Mouse (Mus musculus) hindbrain, embryonic 13.5 days (tissue): ENCODE measurements around the gene Gli1. TPM values are rescaled to one million over a fixed set of nuclear protein-coding genes. Genes with fewer than 3 reads are reported as not detected.

Source experiments
- ATAC-seq: fragments of 200-750 bp; cut with Nextera tagmentation; 2 replicates; pipeline ENCODE4 v1.8.0; 2017; ENCODE audit warnings: moderate TSS enrichment; ENCODE audit not compliant: low FRiP score
- H3K27ac ChIP-seq: fragments of 300-500 bp; sonication (generic); 2 replicates; pipeline ENCODE4 v1.5.1; 2015; ENCODE audit warnings: inconsistent platforms, mild to moderate bottlenecking, moderate library complexity
- H3K27me3 ChIP-seq: fragments of 300-500 bp; sonication (generic); 2 replicates; pipeline ENCODE4 v1.6.1; 2015; ENCODE audit warnings: mild to moderate bottlenecking, inconsistent platforms
- H3K36me3 ChIP-seq: fragments of 300-500 bp; sonication (generic); 2 replicates; pipeline ENCODE4 v1.6.1; 2015; ENCODE audit warnings: mild to moderate bottlenecking, inconsistent platforms
- H3K4me1 ChIP-seq: fragments of 300-500 bp; sonication (generic); replicated peaks from 2 replicates; pipeline ENCODE4 v1.6.1; 2015; ENCODE audit warnings: inconsistent platforms
- H3K4me2 ChIP-seq: fragments of 300-500 bp; sonication (generic); 2 replicates; pipeline ENCODE4 v1.6.1; 2015; ENCODE audit warnings: inconsistent platforms, mild to moderate bottlenecking, moderate library complexity
- H3K4me3 ChIP-seq: fragments of 300-500 bp; sonication (generic); 2 replicates; pipeline ENCODE4 v1.5.1; 2015; ENCODE audit warnings: mild to moderate bottlenecking, inconsistent platforms
- H3K9ac ChIP-seq: fragments of 300-500 bp; sonication (generic); 2 replicates; pipeline ENCODE4 v1.6.1; 2015; ENCODE audit warnings: mild to moderate bottlenecking, inconsistent platforms
- H3K9me3 ChIP-seq: fragments of 300-500 bp; sonication (generic); 2 replicates; pipeline ENCODE4 v1.6.1; 2016; ENCODE audit warnings: inconsistent platforms
- WGBS: fragments of 180-500 bp; shearing (Covaris S2); methylation state at CpG from one replicate; pipeline ENCODE4 v1.1.7; 2015; 5-methylcytosine and 5-hydroxymethylcytosine counted together
- polyA plus RNA-seq: library from polyadenylated mRNA; unstranded; fragments of >200 nt; fragmentation: Nextera tagmentation; extraction: Ambion mirVana; gene quantifications from 2 replicates; pipeline ENCODE4 v1.2.1, GENCODE M21; 2015

The Gli1 gene
- polyA plus RNA-seq, 1 experiment from 2014 or later: 1.8 TPM

DNA sequence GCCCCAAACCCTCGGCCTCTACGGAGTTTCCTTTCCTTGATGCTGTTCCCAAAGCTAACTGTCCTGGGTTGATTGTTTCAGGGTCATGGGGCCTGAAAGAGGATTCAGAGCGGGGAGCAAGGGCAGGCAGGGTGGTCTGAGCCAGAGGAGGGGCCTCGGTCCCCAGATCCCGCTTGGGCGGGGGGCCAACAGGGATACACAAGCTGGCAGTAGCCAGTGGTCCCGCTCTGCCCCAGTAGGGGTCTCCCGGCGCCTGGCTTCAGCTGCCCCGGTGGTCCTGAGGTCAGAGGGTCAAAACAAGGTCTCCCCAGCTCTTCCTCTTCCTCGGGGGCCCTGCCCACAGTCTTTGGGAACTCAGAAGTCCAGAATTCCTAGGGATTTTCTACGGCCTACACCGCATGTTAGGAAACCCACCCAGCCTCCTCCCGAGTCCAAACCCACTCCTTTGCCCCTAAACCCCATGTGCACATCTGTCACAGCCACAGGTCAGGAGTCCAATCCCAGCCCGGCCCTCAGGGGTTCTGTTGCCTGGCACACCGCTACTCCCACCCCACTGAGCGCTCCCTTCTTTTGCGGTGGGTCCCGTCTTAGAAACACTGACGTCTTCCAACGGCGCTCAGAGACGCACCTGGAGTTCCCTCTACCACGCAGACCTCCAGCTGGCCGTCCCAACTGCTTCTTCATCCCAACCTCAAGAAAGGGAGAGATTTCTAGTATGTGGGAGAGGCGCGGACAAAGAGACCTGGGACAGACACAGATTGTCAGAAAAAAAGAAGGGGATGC lies 1.0 kb downstream of the Gli1 start:
- Histone ChIP-seq H3K4me2 (peak overlapping the region; percentile 61), H3K36me3 (no peaks in the 10 kb centered on the region), H3K9me3 (no peaks in the 10 kb centered on the region), H3K27me3 (peaks cover 51% of the 10 kb centered on the region), H3K27ac (no peak overlapping the region), H3K4me3 (peak overlapping the region; percentile 35), H3K4me1 (peaks cover 37% of the 10 kb centered on the region), H3K9ac (0 out of 2 replicates have a peak overlapping the region, but pooled peaks have one; percentile 20)
- no peak for ATAC-seq
- WGBS: under 1% methylated on average over 27 of the region's 27 CpGs

DNA sequence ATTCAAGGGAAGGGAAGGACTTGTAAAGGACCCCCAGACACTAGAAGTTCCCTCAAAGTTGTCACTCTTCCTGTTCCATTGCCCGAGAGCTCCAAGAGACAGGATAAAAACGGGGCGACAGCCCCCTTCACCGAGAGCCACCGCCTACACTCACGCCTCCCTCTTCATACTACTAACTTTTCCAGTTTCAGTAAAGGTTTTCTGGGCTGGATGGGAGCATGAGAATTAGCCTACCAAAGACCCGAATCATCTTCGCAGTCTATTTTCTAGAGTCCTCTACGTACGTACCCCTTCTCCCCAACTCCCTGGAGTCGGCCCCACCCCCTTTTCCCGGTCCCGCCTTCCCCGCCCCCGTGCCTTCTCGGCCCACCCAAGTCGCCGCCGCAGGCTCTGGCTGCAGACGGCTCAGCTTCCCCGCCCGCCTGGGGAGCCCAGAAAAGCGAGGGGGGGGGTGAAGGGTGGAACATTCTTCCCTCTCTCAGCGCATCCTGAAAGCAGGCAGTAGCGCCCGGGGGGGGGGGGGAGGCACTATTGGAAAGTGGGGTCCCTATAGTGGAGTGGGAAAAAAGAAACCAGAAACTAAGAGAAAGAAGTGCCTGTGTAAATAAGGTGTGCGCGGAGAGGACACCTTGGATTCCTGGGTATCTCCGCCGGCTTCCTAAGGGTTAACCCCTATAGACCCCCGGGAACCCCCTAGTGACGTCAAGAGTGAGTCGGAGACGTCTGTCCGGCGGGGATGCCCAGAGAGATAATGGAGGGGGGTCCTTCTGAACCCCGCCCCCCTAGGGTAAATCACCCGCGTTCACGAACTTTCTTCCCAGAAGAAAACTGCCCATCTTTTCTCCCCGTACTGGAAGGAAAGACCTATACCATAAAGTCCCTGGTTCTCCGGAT lies 1.8 kb downstream of the Gli1 start:
- no peaks in the 10 kb centered on the region for H3K9me3 ChIP-seq
- peak overlapping the region; percentile 35; the same call in 1 of the 2 replicates for H3K27ac ChIP-seq
- H3K4me1 ChIP-seq: peaks cover 37% of the 10 kb centered on the region
- ATAC-seq: no peak
- H3K36me3 ChIP-seq: no peaks in the 10 kb centered on the region
- H3K27me3 ChIP-seq: peaks cover 51% of the 10 kb centered on the region
- under 1% methylated on average over 41 of the region's 42 CpGs for WGBS
- H3K4me2 ChIP-seq: peak overlapping the region; percentile 61
- peak overlapping the region; percentile 35 for H3K4me3 ChIP-seq
- H3K9ac ChIP-seq: 0 out of 2 replicates have a peak overlapping the region, but pooled peaks have one; percentile 20

DNA sequence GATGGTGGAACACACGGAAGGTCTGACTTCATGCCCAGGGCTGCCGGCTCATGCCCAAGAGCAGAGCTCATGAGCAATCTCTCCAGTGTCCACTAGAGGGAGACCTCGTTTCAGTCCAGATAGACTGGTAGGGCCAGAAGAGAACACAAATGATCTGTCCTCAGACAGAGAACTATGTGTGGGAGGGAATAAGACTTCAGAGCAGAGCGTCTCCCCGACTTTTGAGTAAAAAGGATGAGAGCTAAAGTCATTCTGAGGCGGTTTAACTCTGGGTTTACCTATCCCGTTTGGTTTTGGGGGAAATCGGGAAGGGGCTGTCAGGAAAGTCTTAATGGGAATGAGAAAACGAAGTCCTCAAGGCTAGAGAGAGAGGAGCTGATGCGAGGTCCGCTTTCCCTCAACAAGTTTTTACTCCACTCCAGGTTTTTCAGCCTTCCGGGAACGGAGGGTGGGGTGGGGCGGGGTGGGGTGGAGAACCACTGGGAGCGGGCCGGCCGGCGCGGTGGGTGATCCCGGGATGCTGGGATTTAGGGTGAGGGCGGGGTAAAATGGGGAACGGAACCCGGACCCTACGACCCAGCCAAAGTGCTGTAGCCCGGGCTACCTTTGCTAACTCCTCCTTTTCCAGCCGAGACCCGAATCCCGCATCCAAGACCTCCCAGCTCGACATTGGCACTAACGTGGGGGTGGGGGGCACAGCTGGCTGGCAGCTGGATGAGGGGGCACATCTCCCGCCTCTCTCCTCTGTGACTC lies 2.7 kb downstream of the Gli1 start:
- Histone ChIP-seq H3K9ac (no peak overlapping the region), H3K36me3 (no peaks in the 10 kb centered on the region), H3K27me3 (peaks cover 51% of the 10 kb centered on the region), H3K9me3 (no peaks in the 10 kb centered on the region), H3K4me3 (peak overlapping the region; percentile 35), H3K4me1 (peaks cover 37% of the 10 kb centered on the region), H3K4me2 (peak overlapping the region; percentile 61), H3K27ac (peak overlapping the region; percentile 35; the same call in 1 of the 2 replicates)
- 0% methylated on average over 24 of the region's 31 CpGs for WGBS
- ATAC-seq: peak; percentile 76

DNA sequence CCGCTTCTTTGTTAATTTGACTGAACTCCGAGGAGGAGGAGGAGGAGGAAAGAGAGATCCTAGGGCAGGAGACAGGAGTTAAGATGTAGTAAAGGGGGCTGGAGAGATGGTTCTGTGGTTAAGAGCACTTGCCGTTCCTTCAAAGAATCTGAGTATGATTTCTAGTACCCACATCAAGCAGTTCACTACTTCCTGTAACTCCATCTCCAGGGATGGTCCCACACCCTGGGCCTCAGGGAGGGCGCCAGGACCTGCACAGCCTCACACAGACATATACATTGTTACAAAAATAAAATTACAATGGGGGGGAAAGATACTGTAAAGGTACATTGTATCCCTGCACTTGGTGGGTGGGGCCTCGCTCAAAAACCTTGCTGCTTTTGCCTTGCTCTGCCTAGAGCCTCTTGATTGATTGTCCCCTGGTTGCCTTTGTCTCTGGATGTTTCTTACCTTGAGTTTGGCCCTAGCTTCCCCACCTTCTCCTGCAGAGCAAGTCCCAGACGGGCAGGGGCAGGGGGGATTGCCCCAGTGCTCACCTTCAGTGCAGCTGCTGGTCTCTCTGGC lies 4.2 kb downstream of the Gli1 start:
- H3K4me2 ChIP-seq: no peak overlapping the region
- H3K27me3 ChIP-seq: peaks cover 49% of the 10 kb centered on the region
- no peaks in the 10 kb centered on the region for H3K9me3 ChIP-seq
- H3K27ac ChIP-seq: no peak overlapping the region
- peaks cover 37% of the 10 kb centered on the region for H3K4me1 ChIP-seq
- no peak for ATAC-seq
- no peaks in the 10 kb centered on the region for H3K36me3 ChIP-seq
- no peak overlapping the region for H3K4me3 ChIP-seq
- 85% methylated on average over 6 of the region's 6 CpGs for WGBS
- H3K9ac ChIP-seq: no peak overlapping the region

DNA sequence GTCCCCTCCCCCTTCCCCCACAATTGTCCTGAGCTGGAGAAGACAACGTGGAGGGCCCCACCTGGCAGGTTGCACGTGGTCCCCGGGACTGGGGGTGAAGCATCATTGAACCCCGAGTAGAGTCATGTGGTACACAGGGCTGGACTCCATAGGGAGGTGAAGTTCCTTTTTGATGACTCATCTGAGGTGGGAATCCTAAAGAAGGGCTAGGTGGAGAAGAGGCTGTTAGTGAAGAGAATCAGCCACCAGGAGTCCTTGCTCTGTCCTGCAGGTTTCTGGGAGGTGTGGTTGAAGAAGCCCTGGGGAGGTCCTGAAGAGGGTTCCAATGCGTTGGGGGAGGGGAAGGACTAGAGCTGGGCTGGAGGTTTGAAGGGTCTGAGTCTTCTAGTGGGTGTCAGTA lies 4.8 kb downstream of the Gli1 start:
- ATAC-seq: no peak
- 82% methylated on average over 5 of the region's 5 CpGs for WGBS
- no peaks in the 10 kb centered on the region for H3K9me3 ChIP-seq
- no peak overlapping the region for H3K9ac ChIP-seq
- no peak overlapping the region for H3K27ac ChIP-seq
- H3K27me3 ChIP-seq: peaks cover 43% of the 10 kb centered on the region
- no peak overlapping the region for H3K4me2 ChIP-seq
- peaks cover 30% of the 10 kb centered on the region for H3K4me1 ChIP-seq
- no peak overlapping the region for H3K4me3 ChIP-seq
- no peaks in the 10 kb centered on the region for H3K36me3 ChIP-seq

DNA sequence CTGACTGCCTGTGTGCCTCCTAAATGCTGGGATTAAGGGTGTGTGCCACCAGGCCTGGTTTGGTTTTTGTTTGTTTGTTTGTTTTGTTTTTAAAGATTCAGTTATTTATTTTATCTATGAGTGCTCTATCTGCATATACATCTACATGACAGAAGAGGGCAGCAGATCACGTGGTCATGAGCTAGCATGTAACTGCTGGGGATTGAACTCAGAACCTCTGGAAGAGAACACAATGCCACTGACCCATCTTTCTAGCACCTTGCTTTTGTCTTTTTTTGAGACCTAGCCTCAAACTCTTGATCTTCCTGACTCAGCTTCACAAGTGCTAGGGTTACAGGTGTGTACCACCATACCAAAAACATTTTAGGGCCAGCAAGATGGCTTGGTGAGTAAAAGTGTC lies 6.5 kb downstream of the Gli1 start:
- H3K9ac ChIP-seq: no peak overlapping the region
- no peak overlapping the region for H3K27ac ChIP-seq
- no peaks in the 10 kb centered on the region for H3K36me3 ChIP-seq
- 73% methylated on average over 1 of the region's 1 CpGs for WGBS
- H3K4me3 ChIP-seq: no peak overlapping the region
- ATAC-seq: no peak
- H3K27me3 ChIP-seq: peaks cover 36% of the 10 kb centered on the region
- no peak overlapping the region for H3K4me2 ChIP-seq
- H3K9me3 ChIP-seq: no peaks in the 10 kb centered on the region
- peaks cover 13% of the 10 kb centered on the region for H3K4me1 ChIP-seq

DNA sequence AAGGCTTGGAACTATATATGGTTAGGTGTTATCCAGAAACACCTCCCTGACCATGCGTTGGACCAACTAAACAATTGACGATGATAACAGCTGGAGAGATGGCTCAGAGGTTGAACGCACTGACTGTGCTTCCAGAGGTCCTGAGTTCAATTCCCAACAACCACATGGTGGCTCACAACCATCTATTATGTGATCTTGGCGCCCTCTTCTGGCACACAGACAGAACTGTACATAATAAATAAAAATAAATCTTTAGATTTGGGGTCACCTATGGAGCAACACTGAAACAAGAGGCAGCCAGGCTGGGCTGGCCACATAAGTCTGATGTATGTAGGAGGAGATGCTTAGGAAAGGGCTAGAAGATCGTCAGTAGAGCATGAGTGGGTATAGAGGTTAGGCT lies 8.6 kb downstream of the Gli1 start:
- Histone ChIP-seq H3K4me2 (no peak overlapping the region), H3K36me3 (no peaks in the 10 kb centered on the region), H3K27ac (no peak overlapping the region), H3K9ac (no peak overlapping the region), H3K9me3 (no peaks in the 10 kb centered on the region), H3K4me1 (no peaks in the 10 kb centered on the region), H3K4me3 (no peak overlapping the region), H3K27me3 (peaks cover 45% of the 10 kb centered on the region)
- no peak for ATAC-seq
- 65% methylated on average over 5 of the region's 5 CpGs for WGBS

DNA sequence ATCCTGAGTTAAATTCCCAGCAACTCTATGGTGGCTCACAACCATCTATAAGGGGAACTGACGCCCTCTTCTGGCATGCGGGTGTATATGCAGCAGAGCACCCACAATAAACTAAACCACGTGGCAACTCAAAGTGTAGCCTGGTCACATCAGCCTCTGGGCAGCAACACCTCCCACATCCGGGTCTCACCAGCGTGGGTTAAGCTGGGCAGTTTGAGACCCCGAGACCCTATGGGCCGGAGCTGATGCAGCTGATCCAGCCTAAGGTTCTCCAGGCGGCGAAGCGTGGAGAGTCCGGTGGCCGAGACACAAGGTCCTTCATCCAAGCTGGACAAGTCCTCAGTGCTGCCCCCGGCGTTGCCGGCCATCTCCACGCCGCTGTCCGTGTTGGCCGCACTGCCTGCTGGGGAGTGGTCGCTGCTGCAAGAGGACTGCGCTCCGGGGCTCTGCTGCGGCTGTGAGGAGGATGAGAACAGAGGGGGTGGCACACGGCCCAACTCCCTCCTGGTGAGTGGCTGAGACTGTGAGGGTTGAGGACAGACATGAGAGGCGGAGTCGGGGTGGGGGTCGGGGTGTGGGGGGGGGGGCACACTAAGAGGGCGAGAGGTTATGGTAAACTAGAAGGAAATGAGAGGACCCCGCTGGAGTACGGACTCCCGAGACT lies 9.4 kb downstream of the Gli1 start:
- no peaks in the 10 kb centered on the region for H3K9me3 ChIP-seq
- H3K27me3 ChIP-seq: peaks cover 47% of the 10 kb centered on the region
- 36% methylated on average over 31 of the region's 31 CpGs for WGBS
- no peaks in the 10 kb centered on the region for H3K36me3 ChIP-seq
- H3K4me3 ChIP-seq: peak overlapping the region; percentile 7; the same call in 1 of the 2 replicates
- no peak overlapping the region for H3K27ac ChIP-seq
- no peak for ATAC-seq
- peak overlapping the region; percentile 40 for H3K4me2 ChIP-seq
- peak overlapping the region; percentile 36; the same call in 1 of the 2 replicates for H3K9ac ChIP-seq
- no peaks in the 10 kb centered on the region for H3K4me1 ChIP-seq

DNA sequence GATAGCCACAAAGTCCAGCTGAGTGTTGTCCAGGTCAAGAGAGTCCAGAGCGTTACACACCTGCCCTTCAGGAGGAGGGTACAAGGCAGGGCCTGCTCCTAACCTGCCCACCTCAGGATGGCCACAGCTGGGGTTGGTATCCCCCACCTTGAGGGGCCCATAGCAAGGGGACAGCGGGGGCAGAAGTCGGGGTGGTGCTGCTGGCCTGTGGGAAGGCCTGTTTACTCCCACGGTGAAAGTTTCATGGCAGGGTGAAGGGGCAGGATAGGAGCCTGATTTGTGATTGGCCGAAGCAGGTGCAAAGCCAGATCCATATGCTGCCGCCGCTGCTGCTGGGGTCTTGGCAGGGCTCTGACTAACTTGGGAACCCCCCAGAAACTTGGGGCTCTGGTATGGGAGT lies 11.6 kb downstream of the Gli1 start:
- no peak for ATAC-seq
- 81% methylated on average over 7 of the region's 7 CpGs for WGBS

DNA sequence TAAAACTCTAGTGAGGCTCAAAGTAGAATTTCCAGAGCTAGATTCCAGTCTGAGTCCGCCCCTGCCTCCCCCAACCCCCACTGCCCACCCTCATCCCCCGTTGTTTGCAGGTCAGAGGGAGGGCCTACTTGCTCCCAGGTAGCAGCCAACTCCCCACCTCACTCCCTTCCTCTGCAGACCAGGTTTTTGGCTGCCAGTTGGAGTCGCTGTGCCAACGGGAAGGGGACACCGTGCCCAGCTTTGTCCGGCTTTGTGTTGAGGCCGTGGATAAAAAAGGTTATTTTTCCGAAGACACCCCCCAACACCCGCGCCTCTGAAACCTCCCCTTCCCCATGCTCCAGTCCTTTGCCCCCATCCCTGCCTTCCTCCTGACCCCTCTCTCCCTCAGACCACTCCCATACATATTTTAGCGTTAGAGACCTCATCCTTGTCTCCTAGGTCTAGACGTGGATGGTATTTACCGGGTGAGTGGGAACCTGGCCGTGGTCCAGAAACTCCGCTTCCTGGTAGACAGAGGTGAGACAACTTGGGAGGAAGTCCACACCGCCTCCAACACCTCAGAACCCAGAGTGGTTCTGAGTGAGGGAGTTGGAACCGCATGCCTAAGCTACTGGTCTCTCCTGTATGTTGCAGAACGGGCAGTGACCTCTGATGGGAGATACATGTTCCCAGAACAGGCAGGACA lies 14.2 kb downstream of the Gli1 start:
- Histone ChIP-seq H3K4me3 (no peak overlapping the region), H3K4me2 (no peak overlapping the region), H3K36me3 (no peaks in the 10 kb centered on the region), H3K4me1 (peaks cover 17% of the 10 kb centered on the region), H3K27me3 (peaks cover 87% of the 10 kb centered on the region), H3K9me3 (no peaks in the 10 kb centered on the region), H3K27ac (no peak overlapping the region), H3K9ac (no peak overlapping the region)
- WGBS: 47% methylated on average over 18 of the region's 18 CpGs
- no peak for ATAC-seq

More for the DNA sequence above, 11.6 kb downstream of the Gli1 start:
- Histone ChIP-seq H3K4me3 (no peak overlapping the region), H3K4me2 (no peak overlapping the region), H3K9me3 (no peaks in the 10 kb centered on the region), H3K9ac (no peak overlapping the region), H3K27me3 (peaks cover 63% of the 10 kb centered on the region), H3K36me3 (no peaks in the 10 kb centered on the region), H3K4me1 (peaks cover 17% of the 10 kb centered on the region), H3K27ac (no peak overlapping the region)

DNA sequence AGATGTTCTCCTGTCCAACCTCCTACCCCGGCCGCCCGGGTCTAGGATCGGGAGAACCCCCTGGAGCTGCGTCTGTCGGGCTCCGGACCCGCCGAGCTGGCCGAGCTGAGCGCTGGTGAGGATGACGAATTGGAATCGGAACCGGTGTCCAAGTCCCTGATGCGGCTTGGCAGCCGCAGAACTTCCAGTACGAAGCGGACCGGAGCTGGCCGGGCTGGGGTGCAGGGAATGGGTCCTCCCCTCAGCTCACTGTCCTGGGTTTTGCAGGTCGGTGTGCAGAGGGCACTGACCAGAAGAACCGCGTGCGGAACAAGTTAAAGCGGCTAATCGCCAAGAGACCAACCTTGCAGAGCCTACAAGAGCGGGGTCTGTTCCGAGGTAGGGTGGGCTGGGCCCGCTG lies 14.9 kb downstream of the Gli1 start:
- Histone ChIP-seq H3K9me3 (no peaks in the 10 kb centered on the region), H3K4me2 (peak overlapping the region; percentile 59), H3K27me3 (peaks cover 94% of the 10 kb centered on the region), H3K9ac (peak overlapping the region; percentile 63), H3K36me3 (no peaks in the 10 kb centered on the region), H3K27ac (no peak overlapping the region), H3K4me3 (peak overlapping the region; percentile 36), H3K4me1 (peaks cover 17% of the 10 kb centered on the region)
- WGBS: 3% methylated on average over 29 of the region's 29 CpGs
- ATAC-seq: no peak
